Mouse (Mus musculus) lung, adult 2 months (tissue): Measurements from ENCODE around the gene Bhmt2. TPM values are rescaled to one million over a fixed set of nuclear protein-coding genes. Genes with fewer than 3 reads are reported as not detected.
A peak's percentile ranks its signal among the peaks of the same experiment; 100 is the strongest.

Experiments
- DNase-seq: peaks from one replicate; pipeline ENCODE4 v3.0.0; 2022
- H3K4me1 ChIP-seq: fragments of 200-500 bp; 2 replicates; pipeline ENCODE4 v1.6.1; 2011; ENCODE audit warnings: low read length; ENCODE audit not compliant: control insufficient read depth, insufficient read depth
- H3K4me3 ChIP-seq: fragments of 200-500 bp; replicated peaks from 2 replicates; pipeline ENCODE3; 2011; ENCODE audit warnings: low read depth, mild to moderate bottlenecking, control low read depth, low read length; ENCODE audit errors: extremely low read depth
- CTCF ChIP-seq: fragments of 200-500 bp; IDR thresholded peaks from 2 replicates; pipeline ENCODE4 v1.5.1; 2011; ENCODE audit warnings: mild to moderate bottlenecking, low read length, control low read depth; ENCODE audit not compliant: insufficient read depth
- POLR2A ChIP-seq: fragments of 200-500 bp; IDR thresholded peaks from 2 replicates; pipeline ENCODE4 v1.6.1; 2011; ENCODE audit warnings: low read depth, mild to moderate bottlenecking, control low read depth, low read length, borderline replicate concordance; ENCODE audit errors: extremely low read depth
- WGBS: fragments of 180-500 bp; shearing (Covaris S2); methylation state at CpG from one replicate; pipeline ENCODE4 v1.1.7; 2018; 5-methylcytosine and 5-hydroxymethylcytosine counted together
- polyA plus RNA-seq: library from polyadenylated mRNA; depleted of rRNA; stranded (reverse); fragments of >200 nt; gene quantifications from 2 replicates; pipeline ENCODE4 v1.2.3, GENCODE M21; 2012; rRNA removed

The Bhmt2 gene
- polyA plus RNA-seq, 1 experiment = 0.07 TPM

GRCm38 (mm10) chr13:93614361-93614948, 59.6 kb downstream of the Bhmt2 start:
- H3K4me1 ChIP-seq = no peaks in the 10 kb centered on the region
- H3K4me3 ChIP-seq = no peak overlapping the region
- no peak for DNase-seq
- TF ChIP-seq POLR2A (no peak), CTCF (no peak)
- WGBS = 10% methylated on average over 6 of the region's 6 CpGs

GRCm38 (mm10) chr13:93613771-93614170, 60.3 kb downstream of the Bhmt2 start:
- Histone ChIP-seq H3K4me3 (no peak overlapping the region), H3K4me1 (no peaks in the 10 kb centered on the region)
- no peak for DNase-seq
- no peak for TF ChIP-seq POLR2A
- no peak for TF ChIP-seq CTCF
- WGBS = 63% methylated on average over 4 of the region's 4 CpGs

- DNase-seq = peak; percentile 54
- no peak overlapping the region for H3K4me3 ChIP-seq
- 48% methylated on average over 19 of the region's 19 CpGs for WGBS
- H3K4me1 ChIP-seq = no peaks in the 10 kb centered on the region
- TF ChIP-seq CTCF (peak; percentile 74), POLR2A (no peak)
Observed at GRCm38 (mm10) chr13:93612660-93613607, 61.2 kb downstream of the Bhmt2 start.

- Histone ChIP-seq H3K4me1 (no peaks in the 10 kb centered on the region), H3K4me3 (no peak overlapping the region)
- DNase-seq = no peak
- WGBS = 73% methylated on average over 2 of the region's 2 CpGs
- TF ChIP-seq CTCF = no peak
- TF ChIP-seq POLR2A = no peak
Observed at GRCm38 (mm10) chr13:93608476-93608875, 65.6 kb downstream of the Bhmt2 start.

DNA sequence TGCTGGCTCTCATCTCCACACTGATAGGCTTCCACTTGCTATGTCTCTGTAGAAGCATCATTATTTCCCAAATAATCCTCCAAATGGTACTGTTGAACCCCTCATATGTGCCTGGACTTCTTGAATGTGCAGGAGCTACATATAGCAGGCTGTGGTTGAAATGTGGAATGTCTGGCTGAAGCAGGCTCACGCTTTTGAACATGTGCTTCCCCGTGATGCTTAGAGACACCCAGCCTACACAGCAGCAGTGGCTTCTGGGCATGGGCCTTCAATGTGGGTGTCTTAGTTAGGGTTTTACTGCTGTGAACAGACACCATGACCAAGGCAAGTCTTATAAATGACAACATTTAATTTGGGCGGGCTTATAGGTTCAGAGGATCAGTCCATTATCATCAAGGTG, 66.4 kb downstream of the Bhmt2 start:
- WGBS = 97% methylated on average over 3 of the region's 3 CpGs

DNA sequence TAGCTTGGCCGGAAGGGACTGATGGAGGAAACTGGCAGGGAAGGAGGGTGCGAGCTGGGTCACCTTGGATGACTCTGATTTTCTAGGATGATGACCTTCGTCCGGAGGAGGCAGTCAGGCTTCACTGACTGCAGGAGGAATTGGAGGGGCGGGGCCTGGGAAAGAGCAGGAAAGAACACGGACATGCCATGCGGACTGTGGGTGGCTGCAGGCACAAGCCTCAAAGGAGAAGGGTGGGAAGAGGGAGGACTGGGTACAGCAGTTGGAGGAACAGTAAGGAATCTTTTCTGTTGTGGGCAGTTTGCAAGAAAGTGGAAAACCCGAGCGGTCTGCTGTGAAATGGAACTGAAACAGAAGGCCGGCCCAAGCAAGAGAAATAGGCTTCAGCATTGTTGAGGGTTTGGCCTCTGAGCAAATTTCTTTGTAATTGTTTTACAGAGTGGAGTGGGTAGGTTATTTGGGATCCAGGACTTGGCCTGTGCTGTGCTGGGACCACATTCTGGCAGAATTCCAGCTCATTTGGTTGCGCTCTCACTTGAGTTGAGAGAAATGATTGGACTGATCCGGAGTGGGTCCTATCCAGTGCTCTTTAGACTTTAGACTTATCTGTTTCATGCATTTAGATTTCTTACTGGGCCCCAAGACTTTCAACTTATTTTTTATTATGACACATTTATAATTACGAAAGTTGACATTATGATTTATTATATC, 67.1 kb downstream of the Bhmt2 start:
- DNase-seq = no peak

More for the DNA sequence above, 66.4 kb downstream of the Bhmt2 start:
- DNase-seq = no peak
- TF ChIP-seq CTCF = no peak
- TF ChIP-seq POLR2A = no peak
- no peaks in the 10 kb centered on the region for H3K4me1 ChIP-seq
- no peak overlapping the region for H3K4me3 ChIP-seq

More for the DNA sequence above, 67.1 kb downstream of the Bhmt2 start:
- Histone ChIP-seq H3K4me1 (no peaks in the 10 kb centered on the region), H3K4me3 (no peak overlapping the region)
- 65% methylated on average over 13 of the region's 13 CpGs for WGBS
- TF ChIP-seq CTCF (no peak), POLR2A (no peak)

Other genes starting within 250 kb of the Bhmt2 start
- gene Jmy, start 174.5 kb downstream of the Bhmt2 start, polyA plus RNA-seq = 7.0 and 10.4 TPM in 2 replicates
- 0.15 TPM in 1 of 2 replicates, not detected in the other for gene Bhmt, start 36.3 kb downstream of the Bhmt2 start, polyA plus RNA-seq
- 0.03 and 0.06 TPM in 2 replicates for gene Dmgdh, start 131 bp upstream of the Bhmt2 start, polyA plus RNA-seq
- gene Arsb, start 97.3 kb upstream of the Bhmt2 start, polyA plus RNA-seq = 22.8 and 26.0 TPM in 2 replicates